Mouse (Mus musculus) myocyte (in vitro differentiated cells): ENCODE data around the gene Tmod3.

Experiments
- E2F4 ChIP-seq: IDR thresholded peaks from one replicate; pipeline ENCODE4 v1.6.1; 2011; ENCODE audit warnings: mild to moderate bottlenecking, control low read depth, moderate library complexity; ENCODE audit not compliant: insufficient read depth
- MAX ChIP-seq: IDR thresholded peaks from one replicate; pipeline ENCODE4 v1.6.1; 2011; ENCODE audit warnings: low read depth, mild to moderate bottlenecking, control low read depth
- MYOD1 ChIP-seq, 3 experiments: IDR thresholded peaks; one replicate each; pipeline ENCODE4 v1.6.1; 2011; ENCODE audit warnings: control low read depth in 2 of 3, low read depth in 2 of 3, mild to moderate bottlenecking in 2 of 3, moderate library complexity in 1 of 3; ENCODE audit not compliant: insufficient read length in 2 of 3, control insufficient read depth in 1 of 3
- MYOG ChIP-seq, 3 experiments: IDR thresholded peaks; one replicate each; pipeline ENCODE4 v1.6.1; 2011; ENCODE audit warnings: control low read depth in 2 of 3, low read depth in 2 of 3, mild to moderate bottlenecking in 2 of 3; ENCODE audit not compliant: insufficient read length in 2 of 3, control insufficient read depth in 1 of 3, insufficient read depth in 1 of 3
- POLR2A ChIP-seq: IDR thresholded peaks from one replicate; pipeline ENCODE4 v1.6.1; 2011; ENCODE audit warnings: low read depth, mild to moderate bottlenecking, control low read depth, moderate library complexity; ENCODE audit not compliant: insufficient read length
- POLR2AphosphoS2 ChIP-seq: IDR thresholded peaks from one replicate; pipeline ENCODE4 v1.6.1; 2011; ENCODE audit warnings: low read depth, control low read depth; ENCODE audit not compliant: insufficient read length
- USF1 ChIP-seq: IDR thresholded peaks from one replicate; pipeline ENCODE4 v1.6.1; 2011; ENCODE audit warnings: low read depth, mild to moderate bottlenecking, control low read depth, moderate library complexity

DNA sequence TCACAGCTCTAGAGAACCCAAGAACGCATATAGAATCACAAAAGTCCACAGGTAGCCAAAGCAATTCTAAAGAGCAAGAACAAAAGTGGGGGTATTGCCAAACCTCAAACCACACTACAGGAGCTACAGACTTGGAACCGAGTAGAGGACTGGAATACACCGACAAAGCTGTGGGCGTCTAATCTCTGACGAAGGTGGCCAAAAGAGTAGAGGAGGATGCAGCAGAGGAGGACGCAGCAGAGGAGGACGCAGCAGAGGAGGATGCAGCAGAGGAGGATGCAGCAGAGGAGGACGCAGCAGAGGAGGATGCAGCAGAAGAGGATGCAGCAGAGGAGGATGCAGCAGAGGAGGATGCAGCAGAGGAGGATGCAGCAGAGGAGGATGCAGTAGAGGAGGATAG lies 38.5 kb downstream of the Tmod3 start:
- TF ChIP-seq MYOG (IDR thresholded peaks at IDR 0.05; ENCODE audit: control insufficient read depth in 1 of 3, insufficient read depth in 1 of 3, insufficient read length in 2 of 3, low read depth in 2 of 3) (no peak), POLR2A (no peak), MAX (no peak), E2F4 (no peak), USF1 (no peak), POLR2AphosphoS2 (no peak), MYOD1 (IDR thresholded peaks at IDR 0.05; ENCODE audit: control insufficient read depth in 1 of 3, insufficient read length in 2 of 3, low read depth in 2 of 3) (no peak)
